Mouse (Mus musculus) embryonic facial prominence, embryonic 15.5 days (tissue): Measurements from ENCODE around the gene Ap5b1. TPM values are rescaled to one million over a fixed set of nuclear protein-coding genes. Genes with fewer than 3 reads are reported as not detected.

ENCODE experiments used
- ATAC-seq: fragments of 200-750 bp; cut with Nextera tagmentation; 2 replicates; pipeline ENCODE4 v1.8.0; 2017; ENCODE audit warnings: low read depth, moderate TSS enrichment; ENCODE audit not compliant: insufficient number of reproducible peaks, low FRiP score, low TSS enrichment
- H3K27ac ChIP-seq: fragments of 300-500 bp; sonication (generic); replicated peaks from 2 replicates; pipeline ENCODE4 v1.5.1; 2015; ENCODE audit warnings: mild to moderate bottlenecking, inconsistent platforms
- H3K27me3 ChIP-seq: fragments of 300-500 bp; sonication (generic); 2 replicates; pipeline ENCODE4 v1.6.1; 2015; ENCODE audit warnings: inconsistent platforms
- H3K36me3 ChIP-seq: fragments of 300-500 bp; sonication (generic); 2 replicates; pipeline ENCODE4 v1.6.1; 2015; ENCODE audit warnings: mild to moderate bottlenecking, inconsistent platforms
- H3K4me1 ChIP-seq: fragments of 300-500 bp; sonication (generic); 2 replicates; pipeline ENCODE4 v1.6.1; 2015; ENCODE audit warnings: inconsistent platforms
- H3K4me2 ChIP-seq: fragments of 300-500 bp; sonication (generic); replicated peaks from 2 replicates; pipeline ENCODE4 v1.6.1; 2015; ENCODE audit warnings: mild to moderate bottlenecking, inconsistent platforms
- H3K4me3 ChIP-seq: fragments of 300-500 bp; sonication (generic); replicated peaks from 2 replicates; pipeline ENCODE4 v1.5.1; 2015; ENCODE audit warnings: mild to moderate bottlenecking, inconsistent platforms
- H3K9ac ChIP-seq: fragments of 300-500 bp; sonication (generic); 2 replicates; pipeline ENCODE4 v1.6.1; 2015; ENCODE audit warnings: inconsistent platforms
- H3K9me3 ChIP-seq: fragments of 300-500 bp; sonication (generic); replicated peaks from 2 replicates; pipeline ENCODE4 v1.6.1; 2016; ENCODE audit warnings: inconsistent platforms
- WGBS: fragments of 180-500 bp; shearing (Covaris S2); methylation state at CpG from one replicate; pipeline ENCODE4 v1.1.7; 2015; 5-methylcytosine and 5-hydroxymethylcytosine counted together
- polyA plus RNA-seq: library from polyadenylated mRNA; unstranded; fragments of >200 nt; fragmentation: Nextera tagmentation; extraction: Ambion mirVana; gene quantifications from 2 replicates; pipeline ENCODE4 v1.2.1, GENCODE M21; 2015

Gene Ap5b1
- 5.2 and 5.7 TPM in 2 replicates for polyA plus RNA-seq

GRCm38 (mm10) chr19:5567534-5568469, at the start of gene Ap5b1:
Gene Ap5b1, plus strand, starts transcription at chr19:5568025.
- H3K27ac ChIP-seq, result peak within 1 kb of the TSS; percentile 92
- H3K27me3 ChIP-seq, result peaks cover 16% of the 10 kb centered on the region
- peaks cover 26% of the 10 kb centered on the region for H3K36me3 ChIP-seq
- peaks cover 33% of the 10 kb centered on the region for H3K4me1 ChIP-seq
- H3K4me3 ChIP-seq, result peak within 1 kb of the TSS; percentile 76
- peak within 1 kb of the TSS; percentile 97 for H3K4me2 ChIP-seq
- under 1% methylated on average over 98 of the region's 102 CpGs for WGBS
- peak; percentile 87 for ATAC-seq
- no peaks in the 10 kb centered on the region for H3K9me3 ChIP-seq
- H3K9ac ChIP-seq, result peak within 1 kb of the TSS; percentile 53

DNA sequence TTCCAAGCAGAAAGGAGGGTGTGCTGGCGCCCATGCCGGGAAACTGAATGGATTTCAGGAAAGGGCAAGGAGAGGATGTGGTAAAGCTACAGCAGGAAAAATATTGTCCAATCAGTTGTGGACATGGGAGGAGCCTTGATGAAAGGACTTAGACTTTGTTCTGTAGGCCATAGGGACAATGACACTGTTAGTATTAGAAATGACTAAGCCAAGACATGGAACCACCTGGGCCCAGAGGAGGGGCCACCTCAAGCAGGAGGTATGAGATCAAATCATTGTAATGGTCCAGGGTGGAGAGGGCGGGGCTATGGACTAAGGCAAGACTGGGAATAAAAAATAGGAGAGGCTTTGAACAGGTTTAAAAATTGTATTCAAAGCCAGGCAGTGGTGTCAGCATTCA, 49.1 kb upstream of the Ap5b1 start:
- no peak for ATAC-seq
- H3K27me3 ChIP-seq, result no peaks in the 10 kb centered on the region
- H3K9ac ChIP-seq, result no peak overlapping the region
- H3K4me2 ChIP-seq, result no peak overlapping the region
- no peaks in the 10 kb centered on the region for H3K4me1 ChIP-seq
- no peak overlapping the region for H3K27ac ChIP-seq
- H3K4me3 ChIP-seq, result no peak overlapping the region
- no peaks in the 10 kb centered on the region for H3K9me3 ChIP-seq
- H3K36me3 ChIP-seq, result no peaks in the 10 kb centered on the region
- WGBS, result 85% methylated on average over 3 of the region's 3 CpGs

- Histone ChIP-seq H3K36me3 (no peaks in the 10 kb centered on the region), H3K4me1 (peaks cover 15% of the 10 kb centered on the region), H3K4me2 (no peak overlapping the region), H3K4me3 (no peak overlapping the region), H3K27me3 (peaks cover under 1% of the 10 kb centered on the region; the same call in 1 of the 2 replicates), H3K27ac (no peak overlapping the region), H3K9ac (no peak overlapping the region), H3K9me3 (no peaks in the 10 kb centered on the region)
- WGBS, result 70% methylated on average over 5 of the region's 5 CpGs
- no peak for ATAC-seq
Observed at GRCm38 (mm10) chr19:5525204-5525603, 42.6 kb upstream of the Ap5b1 start.

GRCm38 (mm10) chr19:5529325-5530137, 38.3 kb upstream of the Ap5b1 start:
- Histone ChIP-seq H3K27ac (peak overlapping the region; percentile 77), H3K4me3 (peak overlapping the region; percentile 32), H3K27me3 (peaks cover 3% of the 10 kb centered on the region; the same call in 1 of the 2 replicates)

DNA sequence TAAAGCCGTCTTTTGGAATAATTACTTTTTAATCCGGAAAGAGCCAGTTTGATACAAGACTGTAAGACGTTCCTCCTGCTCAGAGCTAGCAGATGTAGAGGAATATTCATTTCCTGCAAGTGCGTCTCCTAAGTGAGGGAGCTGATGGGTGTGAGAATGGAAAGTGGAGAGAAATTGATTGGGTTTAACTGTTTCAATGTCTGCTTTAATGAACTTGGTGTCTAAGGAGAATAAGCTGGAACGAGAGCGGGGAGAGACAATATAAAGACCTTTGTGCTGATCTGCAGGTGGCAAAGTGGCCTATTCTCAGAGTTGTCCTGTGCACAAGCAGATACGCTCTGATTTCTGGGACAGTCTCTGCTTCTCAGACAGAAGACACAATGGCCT, 37.7 kb upstream of the Ap5b1 start:
- Histone ChIP-seq H3K4me3 (peak overlapping the region; percentile 32), H3K27ac (peak overlapping the region; percentile 77), H3K9me3 (no peaks in the 10 kb centered on the region), H3K4me2 (peak overlapping the region; percentile 49), H3K27me3 (peaks cover 3% of the 10 kb centered on the region; the same call in 1 of the 2 replicates), H3K4me1 (peaks cover 18% of the 10 kb centered on the region), H3K36me3 (no peaks in the 10 kb centered on the region), H3K9ac (no peak overlapping the region)
- ATAC-seq, result no peak
- 42% methylated on average over 7 of the region's 7 CpGs for WGBS

More at GRCm38 (mm10) chr19:5529325-5530137, 38.3 kb upstream of the Ap5b1 start:
- Histone ChIP-seq H3K4me1 (peaks cover 18% of the 10 kb centered on the region), H3K9me3 (no peaks in the 10 kb centered on the region), H3K9ac (no peak overlapping the region), H3K4me2 (peak overlapping the region; percentile 49), H3K36me3 (no peaks in the 10 kb centered on the region)
- peak; percentile 92 for ATAC-seq
- WGBS, result 6% methylated on average over 20 of the region's 20 CpGs

DNA sequence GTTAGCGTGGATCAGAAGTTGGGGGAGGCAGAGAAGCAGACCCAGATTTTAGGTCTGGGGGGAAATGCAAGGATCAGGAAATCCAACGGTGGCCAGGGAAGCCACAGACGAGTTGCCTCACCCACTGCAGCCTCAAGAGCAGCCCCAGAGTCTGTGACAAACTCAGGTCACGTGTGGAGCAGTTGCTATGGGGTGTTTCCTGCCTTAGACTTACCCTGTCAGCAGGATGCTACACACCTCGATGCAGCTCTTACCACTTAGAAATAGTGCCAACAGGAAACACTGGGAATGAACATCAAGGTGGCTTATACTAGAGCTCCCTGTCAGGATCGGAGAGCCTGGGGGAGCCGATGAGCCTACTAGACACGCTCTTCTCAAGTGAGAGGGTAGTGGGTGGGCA, 35.3 kb upstream of the Ap5b1 start:
- peaks cover 18% of the 10 kb centered on the region for H3K4me1 ChIP-seq
- H3K4me2 ChIP-seq, result no peak overlapping the region
- no peak overlapping the region for H3K4me3 ChIP-seq
- H3K27me3 ChIP-seq, result peaks cover 3% of the 10 kb centered on the region; the same call in 1 of the 2 replicates
- H3K36me3 ChIP-seq, result no peaks in the 10 kb centered on the region
- no peak for ATAC-seq
- H3K9me3 ChIP-seq, result no peaks in the 10 kb centered on the region
- 0 out of 2 replicates have a peak overlapping the region, but pooled peaks have one; percentile 17 for H3K27ac ChIP-seq
- no peak overlapping the region for H3K9ac ChIP-seq
- 53% methylated on average over 8 of the region's 8 CpGs for WGBS

DNA sequence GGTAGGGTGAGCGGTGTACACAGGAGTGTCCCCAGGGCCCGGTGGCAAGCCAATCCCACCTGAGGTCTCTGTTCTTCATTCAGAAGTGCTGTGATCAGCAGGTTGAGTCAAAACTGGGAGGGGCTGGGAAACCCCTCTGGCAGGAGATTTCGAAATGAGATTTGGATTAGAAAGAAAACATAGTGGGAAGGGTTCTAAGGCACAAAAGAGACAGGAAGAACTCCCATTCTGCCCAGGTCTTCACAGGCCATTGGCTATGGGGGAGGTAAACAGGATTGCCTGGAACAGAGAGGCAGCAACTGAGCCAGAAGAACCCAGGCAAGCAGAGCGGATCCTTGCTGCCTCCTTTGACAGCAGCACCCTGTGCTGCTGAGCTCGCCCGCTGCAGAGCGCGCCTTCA, 29.0 kb upstream of the Ap5b1 start:
- Histone ChIP-seq H3K27me3 (no peaks in the 10 kb centered on the region), H3K27ac (peak overlapping the region; percentile 69), H3K9me3 (no peaks in the 10 kb centered on the region), H3K9ac (no peak overlapping the region), H3K4me1 (peaks cover 14% of the 10 kb centered on the region; the same call in 1 of the 2 replicates), H3K4me3 (no peak overlapping the region), H3K36me3 (no peaks in the 10 kb centered on the region), H3K4me2 (no peak overlapping the region)
- 58% methylated on average over 8 of the region's 8 CpGs for WGBS
- ATAC-seq, result no peak

- ATAC-seq, result no peak
- Histone ChIP-seq H3K4me2 (no peak overlapping the region), H3K27me3 (no peaks in the 10 kb centered on the region), H3K4me1 (peaks cover 14% of the 10 kb centered on the region; the same call in 1 of the 2 replicates), H3K9me3 (no peaks in the 10 kb centered on the region), H3K4me3 (no peak overlapping the region), H3K9ac (no peak overlapping the region), H3K36me3 (no peaks in the 10 kb centered on the region), H3K27ac (no peak overlapping the region)
- WGBS, result 82% methylated on average over 9 of the region's 9 CpGs
Observed at GRCm38 (mm10) chr19:5543362-5543761, 24.5 kb upstream of the Ap5b1 start.

- ATAC-seq, result no peak
- no peak overlapping the region for H3K4me3 ChIP-seq
- H3K4me1 ChIP-seq, result 0 out of 2 replicates have a peak, but pooled peaks cover 9% of the 10 kb centered on the region
- H3K9me3 ChIP-seq, result no peaks in the 10 kb centered on the region
- H3K27ac ChIP-seq, result peak overlapping the region; percentile 3; the same call in 1 of the 2 replicates
- H3K27me3 ChIP-seq, result no peaks in the 10 kb centered on the region
- no peaks in the 10 kb centered on the region for H3K36me3 ChIP-seq
- no peak overlapping the region for H3K4me2 ChIP-seq
- WGBS, result 38% methylated on average over 11 of the region's 11 CpGs
- H3K9ac ChIP-seq, result no peak overlapping the region
Observed at GRCm38 (mm10) chr19:5544031-5544430, 23.8 kb upstream of the Ap5b1 start.

- H3K36me3 ChIP-seq, result no peaks in the 10 kb centered on the region
- no peak for ATAC-seq
- H3K27me3 ChIP-seq, result no peaks in the 10 kb centered on the region
- H3K4me2 ChIP-seq, result no peak overlapping the region
- H3K9me3 ChIP-seq, result no peaks in the 10 kb centered on the region
- H3K9ac ChIP-seq, result no peak overlapping the region
- H3K27ac ChIP-seq, result no peak overlapping the region
- 75% methylated on average over 4 of the region's 4 CpGs for WGBS
- H3K4me1 ChIP-seq, result no peaks in the 10 kb centered on the region
- no peak overlapping the region for H3K4me3 ChIP-seq
Observed at GRCm38 (mm10) chr19:5547471-5548056, 20.3 kb upstream of the Ap5b1 start.
